Comparison of ENCODE assay signal across 22 mouse cellular contexts in the genomic region with DNA sequence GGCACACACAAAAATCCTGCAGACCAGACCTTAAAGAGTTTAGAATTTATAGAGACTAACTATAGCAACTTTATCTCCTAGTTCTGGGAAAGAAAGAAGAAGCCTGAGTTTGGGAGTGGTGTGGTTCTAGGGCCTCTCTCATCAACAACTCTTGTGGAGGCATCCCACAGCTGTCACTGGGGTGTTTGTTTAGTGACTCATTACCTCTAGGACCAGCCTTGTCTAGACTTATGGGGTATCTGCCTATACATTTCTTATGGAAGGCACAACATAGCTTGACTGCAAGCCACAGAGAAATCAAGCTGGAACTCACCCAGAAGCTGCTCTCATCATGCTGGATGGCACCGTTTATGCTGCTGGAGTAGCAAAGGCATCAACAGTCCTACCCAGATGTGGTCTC.
DNase-seq lines count a peak whose midpoint lies in the region; TF ChIP-seq lines count a peak whose summit lies in the region.
"Had no signal": no experiment of that assay in that cellular context is flagged by ENCODE, and none has a peak within 500 bp of the region (broad histone marks: within the 10 kb centered on the region; RNA-seq: fewer than 3 reads in every experiment).

No protein-coding gene starts in this region.

- TF ChIP-seq CTCF in C2C12 (IDR thresholded peaks at IDR 0.05; ENCODE audit: control insufficient read depth, insufficient read depth, insufficient read length) = no peak
- no peak for TF ChIP-seq CTCF in embryonic fibroblast, embryonic 13.5 days (IDR thresholded peaks at IDR 0.05; ENCODE audit: borderline replicate concordance, insufficient read depth, low read length)

- no peaks in the 10 kb centered on the region for H3K79me3 ChIP-seq in C2C12 (ENCODE audit: low read depth)

- no peak for TF ChIP-seq POLR2A in embryonic fibroblast, embryonic 13.5 days (IDR thresholded peaks at IDR 0.05; ENCODE audit: low read depth, low read length)

- no peaks in the 10 kb centered on the region for H3K36me3 ChIP-seq in C2C12 (ENCODE audit: control insufficient read depth, insufficient read depth)
- H3K36me3 ChIP-seq: embryonic facial prominence, embryonic 10.5 days; embryonic facial prominence, embryonic 12.5 days; forebrain, embryonic 10.5 days; forebrain, embryonic 12.5 days had no signal

- H3K27me3 ChIP-seq in C2C12 (ENCODE audit: control insufficient read depth, insufficient read depth, insufficient read length) = no peaks in the 10 kb centered on the region
- H3K27me3 ChIP-seq: embryonic facial prominence, embryonic 12.5 days; forebrain, embryonic 12.5 days; Patski had no signal

- peaks cover 7% of the 10 kb centered on the region for H3K4me1 ChIP-seq in embryonic fibroblast, embryonic 13.5 days (ENCODE audit: control insufficient read depth, insufficient read depth, low read length)
- H3K4me1 ChIP-seq: embryonic facial prominence, embryonic 10.5 days; embryonic facial prominence, embryonic 12.5 days; forebrain, embryonic 10.5 days; forebrain, embryonic 12.5 days had no signal

- H3K27ac ChIP-seq in embryonic fibroblast, embryonic 13.5 days (ENCODE audit: insufficient read depth, low read length) = peak overlapping the region; percentile 1; the same call in 1 of the 2 replicates
- H3K27ac ChIP-seq: embryonic facial prominence, embryonic 10.5 days; embryonic facial prominence, embryonic 12.5 days; forebrain, embryonic 10.5 days; forebrain, embryonic 12.5 days had no signal

- DNase-seq in 3T3-L1 (ENCODE audit: low read depth, low spot score) = peak; percentile 80
- DNase-seq in urinary bladder, postnatal 10 days (ENCODE audit: low spot score) = no peak
- DNase-seq in thymus, adult 18-20 months = no peak
- no peak for DNase-seq in spleen, postnatal 10 days (ENCODE audit: low spot score in 2 of 2)
- DNase-seq: adrenal gland, adult 8-10 months; adrenal gland, postnatal 14 days; adrenal gland, postnatal 36 days; B cell, adult 2 months; cerebellum, adult 11-12 months; cerebellum, adult 2 months; cerebellum, adult 9-10 months; cerebellum, postnatal 10 days; cerebellum, postnatal 25 days; forebrain, postnatal 0 days had no signal

- no peak overlapping the region for H3ac ChIP-seq in C2C12 (ENCODE audit: control insufficient read depth, insufficient read length, low read depth)

- no peak overlapping the region for H3K4me3 ChIP-seq in C2C12 (ENCODE audit: insufficient read depth, poor library complexity, severe bottlenecking)
- H3K4me3 ChIP-seq in embryonic fibroblast, embryonic 13.5 days (ENCODE audit: insufficient read depth, low read length) = no peak overlapping the region
- H3K4me3 ChIP-seq: embryonic facial prominence, embryonic 10.5 days; embryonic facial prominence, embryonic 12.5 days; erythroblast, embryonic 14.5 days; forebrain, embryonic 10.5 days; forebrain, embryonic 12.5 days had no signal

- no peaks in the 10 kb centered on the region for H3K79me2 ChIP-seq in C2C12 (ENCODE audit: control insufficient read depth, insufficient read depth)

TF ChIP-seq in C2C12, 6 proteins besides CTCF, POLR2A, EP300 and RAD21:
- TF ChIP-seq USF1 (IDR thresholded peaks at IDR 0.05; ENCODE audit: low read depth) (no peak), MYOD1 (IDR thresholded peaks at IDR 0.05; ENCODE audit: control insufficient read depth, insufficient read length, low read depth) (peak; percentile 95), MYOG (IDR thresholded peaks at IDR 0.05; ENCODE audit: control insufficient read depth, extremely low read depth, insufficient read length) (no peak), CEBPB (IDR thresholded peaks at IDR 0.05; ENCODE audit: low read depth) (no peak), FOSL1 (IDR thresholded peaks at IDR 0.05; ENCODE audit: insufficient read depth, low read length, poor library complexity, severe bottlenecking) (peak; percentile 68), MAX (IDR thresholded peaks at IDR 0.05) (no peak)
